Mouse (Mus musculus): Measurements from ENCODE around the gene Nptx1. TPM values are rescaled to one million over a fixed set of nuclear protein-coding genes. Genes with fewer than 3 reads are reported as not detected.

Nptx1 gene
- polyA plus RNA-seq, 1 experiment, result 1.8 TPM

DNA sequence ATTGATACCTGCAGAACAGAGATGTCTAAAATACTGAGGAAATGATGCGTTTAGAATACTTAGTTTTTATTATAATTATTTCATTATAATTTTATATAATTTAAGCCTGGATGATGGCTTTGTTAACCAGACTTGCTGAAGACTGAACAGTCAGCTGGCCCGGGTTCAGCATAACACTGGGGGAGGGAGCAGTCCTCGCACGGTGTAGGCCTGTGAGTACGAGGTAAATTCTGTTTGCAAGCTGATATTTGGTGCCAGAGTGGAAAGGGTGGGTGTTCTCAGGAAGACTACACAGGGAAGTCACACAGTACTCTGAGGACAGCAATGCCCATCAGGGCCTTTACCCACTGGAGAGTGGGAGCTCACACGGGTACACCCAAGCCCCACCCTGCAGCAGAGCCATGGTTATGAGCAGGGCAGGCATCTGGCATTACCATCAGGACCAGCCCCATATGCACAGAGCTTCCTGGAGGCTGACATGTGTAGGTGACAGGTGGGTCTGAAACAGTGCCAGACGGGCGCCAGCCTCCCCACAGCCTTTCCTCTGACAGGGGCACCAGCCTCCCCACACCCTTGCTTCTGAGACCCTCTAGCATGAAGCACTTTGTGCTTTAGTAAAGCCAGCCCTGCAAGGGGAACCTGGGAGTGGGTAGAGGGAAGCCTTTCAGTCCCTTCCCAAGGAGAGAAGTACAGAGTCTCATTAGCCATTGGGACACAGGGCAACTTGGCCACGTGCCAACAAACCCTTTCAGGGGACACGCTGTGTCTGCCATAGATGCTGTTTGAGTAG is 3.2 kb upstream of the Nptx1 start:
- DNase-seq (ENCODE audit: low spot score), result no peak

DNA sequence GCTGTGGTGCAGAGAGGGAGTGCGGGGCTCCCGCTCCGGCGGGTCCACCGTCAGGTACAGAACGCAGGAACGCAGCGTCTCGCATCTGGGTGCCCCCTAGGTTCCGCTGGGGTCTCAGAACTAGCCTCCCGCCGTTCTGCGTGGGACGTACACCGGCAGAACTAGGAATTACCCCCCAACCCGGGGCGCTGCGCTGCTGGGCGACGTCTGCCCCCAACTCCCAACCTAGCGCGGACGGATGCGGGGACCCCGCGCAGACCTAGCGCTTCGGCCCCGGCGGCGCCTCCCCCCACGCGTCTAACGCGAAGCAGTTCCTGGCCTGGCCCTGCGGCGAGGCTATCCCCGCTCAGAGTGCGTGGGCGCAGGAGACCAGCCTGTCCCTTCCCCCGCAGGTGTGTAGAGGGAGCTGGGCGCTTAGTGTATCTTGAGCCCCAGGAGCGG is 1.8 kb upstream of the Nptx1 start:
- DNase-seq (ENCODE audit: low spot score), result no peak

DNA sequence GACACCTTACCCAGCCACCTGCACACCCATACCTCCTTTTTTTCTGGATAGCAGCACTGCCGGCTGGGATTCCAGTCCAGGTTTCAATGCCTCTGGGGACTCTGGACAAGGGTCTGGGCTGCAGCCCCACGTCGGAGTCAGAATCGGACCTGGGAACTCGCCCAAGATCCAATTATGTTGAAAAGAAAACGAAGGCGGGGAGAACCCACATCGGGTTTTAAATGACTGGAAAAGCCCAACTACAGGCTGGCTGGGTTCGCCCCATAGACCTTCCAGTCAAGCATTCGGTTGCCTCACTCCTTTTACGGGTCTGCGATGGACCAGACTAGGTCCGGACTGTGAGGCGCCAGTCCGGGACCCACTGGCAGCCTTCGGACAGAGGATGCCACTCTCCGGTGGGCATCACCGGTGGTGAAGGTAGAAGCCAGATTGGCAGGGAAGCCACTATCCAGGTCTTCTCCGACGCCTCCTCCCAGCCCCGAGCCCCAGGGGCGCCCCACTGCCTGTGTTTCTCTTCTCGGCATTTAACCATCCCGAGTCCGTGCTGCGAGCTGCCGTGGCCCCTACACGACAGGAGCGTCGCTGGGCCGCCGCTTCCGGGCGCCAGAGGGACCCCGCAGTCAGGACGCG is 1.3 kb upstream of the Nptx1 start:
- DNase-seq (ENCODE audit: low spot score), result no peak

DNA sequence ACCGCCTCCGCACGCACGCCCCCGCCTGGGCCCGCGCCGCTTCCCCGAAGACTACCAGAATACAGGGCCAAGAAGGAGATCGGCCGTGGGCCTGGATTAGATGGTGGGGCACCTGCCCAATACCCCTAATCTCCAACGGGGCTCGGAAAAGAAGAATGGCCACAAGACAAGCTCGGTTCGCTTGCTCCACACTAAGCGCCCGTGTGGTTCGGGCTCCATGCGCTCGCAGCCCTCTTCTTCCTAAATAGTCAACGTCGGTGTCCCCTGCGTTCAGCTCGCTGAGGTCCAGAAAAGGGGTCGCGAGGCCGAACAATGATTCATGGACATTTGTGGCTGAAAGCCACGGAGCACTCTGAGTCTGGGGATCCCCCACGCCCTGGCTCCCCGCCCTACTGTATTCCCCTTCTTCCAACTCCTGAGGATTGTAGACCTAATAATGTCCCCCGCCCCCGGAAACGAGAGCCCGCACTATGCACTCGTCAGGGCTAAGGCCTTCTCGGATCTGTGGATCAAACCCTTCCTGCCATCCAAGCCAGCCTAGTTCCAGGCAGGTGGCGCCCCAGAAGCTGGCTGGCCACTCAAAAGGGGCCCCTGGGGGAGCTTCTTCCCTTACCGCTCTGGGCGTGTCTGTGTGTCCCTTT is 518 bp upstream of the Nptx1 start:
- no peak for DNase-seq (ENCODE audit: low spot score)

DNA sequence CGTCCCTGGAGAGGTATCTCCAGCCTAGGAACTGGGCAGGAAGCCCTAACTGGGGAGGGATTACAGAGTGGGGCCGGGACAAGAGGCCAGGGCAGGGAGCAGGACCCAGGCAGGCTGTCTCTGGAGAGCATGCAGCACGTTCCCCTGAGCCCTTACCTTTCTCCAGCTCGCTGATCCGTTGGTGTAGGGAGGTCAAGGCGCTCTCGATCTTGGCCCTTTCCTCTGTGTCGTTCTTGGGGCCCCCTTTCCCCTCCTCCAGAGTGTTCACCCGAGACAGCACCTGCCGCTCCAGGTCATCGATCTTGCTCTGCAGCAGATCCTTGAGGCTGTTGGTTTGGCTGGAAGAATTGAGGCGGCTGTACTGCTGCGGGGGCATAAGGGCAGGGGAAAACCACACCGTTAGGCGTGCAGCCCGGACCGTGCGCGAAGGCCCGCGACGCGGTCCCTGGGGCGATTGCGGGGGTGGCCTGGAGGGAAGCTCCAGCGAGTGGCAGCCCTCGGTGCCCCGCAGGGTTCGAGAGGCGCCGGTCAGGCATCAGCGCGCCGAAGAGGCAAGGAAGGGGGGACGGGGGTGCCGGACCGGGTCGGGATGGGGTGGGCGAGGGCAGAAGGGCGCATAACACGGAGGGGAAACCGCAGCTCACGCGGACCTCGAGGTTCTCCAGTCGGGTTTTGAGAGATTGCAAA is 914 bp downstream of the Nptx1 start:
- no peak for DNase-seq (ENCODE audit: low spot score)

DNA sequence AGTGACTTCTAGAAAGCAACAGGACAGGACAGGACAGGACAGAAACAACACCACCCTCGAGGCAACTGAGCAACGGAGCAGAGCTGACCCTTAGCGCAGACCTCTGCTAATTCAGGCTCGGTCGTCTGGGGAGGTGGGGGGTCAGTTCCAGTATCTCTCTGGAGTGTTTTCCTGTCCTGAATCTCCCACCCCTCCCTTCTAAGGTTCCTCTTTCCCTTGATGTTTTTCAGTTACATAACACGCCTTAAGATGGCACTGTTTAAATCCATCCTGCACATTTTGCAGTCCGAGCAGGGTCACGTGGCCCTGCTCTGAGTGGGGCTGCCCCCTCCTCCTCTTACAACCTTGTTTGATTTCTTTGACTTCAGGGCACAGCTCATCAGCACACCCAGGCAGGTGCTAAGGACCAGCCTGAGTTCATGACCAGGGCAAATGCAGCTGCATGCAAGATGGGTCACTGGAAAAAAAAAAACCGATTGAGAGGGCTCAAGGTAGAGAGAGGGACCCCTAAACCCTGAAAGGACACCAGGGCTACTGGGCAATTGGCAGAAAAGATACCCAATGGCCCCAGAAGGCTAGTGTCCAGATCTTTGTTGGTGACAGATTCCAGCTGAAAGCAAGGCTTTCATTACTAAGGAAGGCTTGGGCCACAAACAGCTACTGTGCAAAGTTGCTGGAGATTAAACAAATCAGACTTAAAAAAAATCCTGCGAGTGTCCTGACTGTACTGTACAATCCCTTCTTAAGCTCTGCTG is 1.6 kb downstream of the Nptx1 start:
- no peak for DNase-seq (ENCODE audit: low spot score)

DNA sequence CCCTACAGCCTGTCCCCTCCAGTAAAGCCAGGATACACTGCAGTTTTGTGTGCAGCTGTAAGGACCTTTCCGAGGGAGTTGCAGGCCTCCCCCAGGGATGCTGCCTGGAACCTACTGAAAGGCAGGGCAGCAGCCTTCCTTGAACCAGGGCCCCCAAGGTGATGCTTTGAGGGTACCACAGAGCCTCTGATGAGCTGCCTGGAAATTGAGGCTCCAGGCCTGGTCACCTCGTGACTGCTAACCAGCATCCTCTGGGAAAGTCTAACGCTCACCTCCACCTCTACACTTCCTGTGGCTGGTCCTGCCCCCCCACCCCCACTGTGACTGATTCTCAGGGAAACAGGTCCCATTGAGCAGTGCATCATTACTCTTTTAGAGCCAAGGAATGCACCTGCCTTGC is 2.3 kb downstream of the Nptx1 start:
- DNase-seq (ENCODE audit: low spot score), result no peak

DNA sequence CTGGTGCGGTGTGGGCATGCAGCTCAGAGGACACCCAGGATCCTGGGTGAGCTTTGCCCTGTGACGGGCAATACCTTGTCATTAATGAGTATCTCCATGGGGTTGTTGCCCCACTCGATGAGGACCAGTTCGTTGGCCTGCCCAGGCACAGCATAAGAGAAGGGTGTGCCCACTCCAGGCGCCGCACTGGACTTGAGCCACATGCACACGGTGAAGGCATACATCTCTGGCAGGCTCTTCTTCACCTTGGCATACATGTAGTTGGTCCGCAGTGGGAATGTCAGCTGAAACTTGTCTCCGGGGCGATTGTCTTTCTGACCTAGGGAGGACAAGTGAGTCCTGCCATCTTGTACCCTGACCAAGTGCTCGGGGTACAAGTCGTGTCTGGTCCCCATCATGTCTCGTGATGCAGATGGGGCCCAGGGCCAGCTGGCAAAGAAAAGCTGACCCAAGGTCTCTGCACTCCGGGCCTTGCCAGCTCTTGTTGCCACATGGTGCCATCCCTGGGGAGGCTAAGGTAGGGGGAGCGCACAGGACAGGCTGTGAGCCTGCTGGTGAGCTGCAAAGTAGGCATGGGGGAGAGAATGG is 2.9 kb downstream of the Nptx1 start:
- no peak for DNase-seq (ENCODE audit: low spot score)

DNA sequence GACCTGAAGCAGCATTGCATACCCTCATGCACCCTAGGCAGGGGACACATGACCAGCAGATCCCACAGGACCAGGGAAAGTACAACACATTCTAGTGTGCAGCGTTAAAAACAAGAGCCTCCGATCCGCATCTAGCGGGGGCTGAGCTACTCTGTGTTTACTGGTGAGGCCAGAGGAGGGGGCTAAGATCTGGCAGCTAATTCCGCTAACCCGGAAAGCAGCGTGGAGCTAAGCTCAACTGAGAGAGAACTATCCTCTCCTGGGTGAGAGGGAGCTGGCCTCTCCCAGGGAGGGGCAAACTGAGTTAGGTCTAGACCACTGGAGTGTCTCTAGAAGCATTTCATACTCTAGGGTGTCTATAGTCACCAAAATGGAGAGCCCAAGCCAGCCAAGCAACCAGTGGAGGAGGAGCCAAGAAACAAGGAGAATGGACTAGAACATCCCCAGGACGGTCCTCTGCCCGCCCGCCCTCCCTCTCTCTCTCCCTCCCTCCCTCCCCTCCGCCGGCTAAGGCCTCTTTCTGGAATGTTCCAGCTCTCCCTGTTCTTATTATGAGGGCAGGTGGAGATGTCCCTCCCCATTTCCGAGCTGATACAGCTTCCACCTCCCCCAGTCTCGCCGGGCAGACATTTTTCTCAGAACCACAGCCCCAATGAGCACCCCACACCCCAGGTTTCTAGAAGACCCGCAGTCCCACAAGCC is 3.6 kb downstream of the Nptx1 start:
- DNase-seq (ENCODE audit: low spot score), result no peak

DNA sequence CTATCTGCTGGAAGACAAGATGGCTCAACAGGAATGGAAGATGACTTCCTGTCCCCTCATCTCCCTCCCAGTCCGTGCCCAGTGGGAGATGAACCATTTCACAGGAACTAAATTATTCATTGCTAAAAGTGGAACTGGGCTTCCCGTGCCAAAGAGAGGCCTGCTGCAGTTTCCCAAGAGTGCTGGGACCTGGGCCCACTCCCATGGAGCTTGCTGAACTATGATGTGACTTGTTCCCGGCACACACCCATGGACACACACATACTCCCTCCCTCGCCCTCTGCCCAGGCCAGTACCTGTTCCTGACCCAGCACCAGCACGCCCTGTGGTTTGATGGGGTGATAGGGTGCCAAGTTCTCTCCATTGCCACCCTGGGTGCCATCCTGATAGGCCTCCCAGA is 4.7 kb downstream of the Nptx1 start:
- no peak for DNase-seq (ENCODE audit: low spot score)

DNA sequence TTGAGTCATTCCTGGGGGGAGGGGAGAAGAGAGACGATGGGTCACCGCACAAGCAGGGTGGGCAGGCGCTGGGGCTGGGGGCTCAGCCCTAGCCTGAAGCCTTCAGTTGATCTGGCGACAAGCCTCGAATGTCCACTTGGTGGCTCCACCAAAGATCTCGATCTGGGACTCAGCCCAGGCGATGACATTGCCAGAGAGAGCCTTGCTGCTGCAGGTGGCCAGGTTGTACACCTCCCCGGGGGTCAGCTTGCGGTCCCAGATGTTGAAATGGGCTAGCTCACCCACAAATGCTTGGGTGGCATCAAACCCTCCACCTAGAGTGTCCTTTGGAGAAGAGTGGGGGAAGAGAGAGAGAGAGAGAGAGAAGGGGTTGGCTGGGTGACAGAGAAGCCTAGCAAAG is 5.2 kb downstream of the Nptx1 start:
- DNase-seq (ENCODE audit: low spot score), result no peak

DNA sequence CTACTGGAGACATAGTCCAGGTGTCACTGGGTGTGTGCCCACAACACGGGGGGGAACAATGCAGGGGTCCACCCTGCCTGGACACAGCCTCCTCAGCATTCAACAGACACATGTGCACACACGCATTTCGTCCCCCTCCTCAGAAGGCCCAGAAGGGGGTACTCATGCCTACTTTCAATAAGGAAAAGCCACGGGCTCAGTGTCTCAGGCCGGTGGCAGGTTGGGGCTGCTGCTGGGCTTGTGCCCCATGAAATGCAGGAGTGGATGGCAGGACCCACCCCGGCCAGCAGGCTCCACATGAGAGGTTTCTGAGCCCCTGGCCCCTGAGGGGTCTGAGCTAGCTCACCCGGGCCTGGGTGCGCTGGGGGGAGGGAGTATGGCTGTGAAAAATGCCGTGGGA is 6.5 kb downstream of the Nptx1 start:
- no peak for DNase-seq (ENCODE audit: low spot score)

DNA sequence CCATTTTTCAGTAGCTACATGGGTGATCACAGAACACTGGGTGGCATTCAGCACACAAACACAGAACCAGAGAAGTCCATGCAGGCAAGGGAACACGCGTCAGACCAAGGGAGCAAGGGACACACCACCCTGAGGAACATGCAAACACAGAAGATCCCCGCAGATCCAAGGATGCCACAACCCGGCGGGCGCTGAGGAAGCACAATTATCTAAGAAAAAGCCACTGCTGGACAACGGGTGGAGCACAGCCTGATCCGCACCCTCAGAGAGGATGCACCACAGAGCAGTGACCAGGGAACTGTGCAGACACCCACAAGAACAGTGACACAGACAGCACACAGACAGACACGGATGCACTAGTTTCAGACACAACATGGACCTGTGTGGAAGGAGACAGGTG is 7.0 kb downstream of the Nptx1 start:
- DNase-seq (ENCODE audit: low spot score), result no peak

DNA sequence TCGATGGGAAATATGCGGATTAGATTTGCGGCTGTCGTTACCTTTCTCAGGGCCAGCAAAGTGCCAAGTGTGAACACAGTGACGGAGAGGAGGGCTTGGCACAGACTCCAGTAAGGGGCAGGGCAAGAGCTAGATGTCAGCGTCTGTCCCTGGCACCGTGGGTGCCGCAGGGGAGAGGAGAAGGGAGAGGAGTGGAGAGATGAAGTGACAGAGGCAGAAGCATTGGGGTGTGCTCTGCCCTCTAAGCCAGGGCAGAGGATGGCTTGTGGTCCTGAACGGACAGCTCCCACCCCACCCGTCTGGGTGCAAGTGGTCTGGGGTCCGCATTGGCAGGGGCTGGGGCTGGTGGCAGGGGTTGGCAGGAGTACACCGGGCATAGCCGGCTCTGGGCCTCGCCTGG is 7.6 kb downstream of the Nptx1 start:
- DNase-seq (ENCODE audit: low spot score), result no peak

DNA sequence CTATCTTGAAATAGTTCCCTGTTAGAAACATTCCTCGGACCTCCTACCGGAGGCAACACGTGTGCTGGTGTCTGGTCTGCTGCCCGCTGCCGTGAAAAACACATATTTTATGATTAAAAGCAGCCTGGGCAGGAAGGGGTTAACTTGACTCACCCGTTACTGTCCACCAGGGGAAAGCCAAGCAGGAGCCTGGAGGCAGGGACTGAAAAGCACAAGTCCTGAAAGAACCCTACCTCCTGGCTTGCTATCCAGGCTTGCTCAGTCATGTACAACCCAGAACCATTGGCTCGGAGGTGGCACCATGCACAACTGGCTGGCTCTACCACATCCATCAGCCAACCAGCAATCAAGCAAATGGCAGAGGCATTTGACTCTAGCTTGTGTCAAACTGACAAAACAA is 13.8 kb downstream of the Nptx1 start:
- DNase-seq (ENCODE audit: low spot score), result no peak

DNA sequence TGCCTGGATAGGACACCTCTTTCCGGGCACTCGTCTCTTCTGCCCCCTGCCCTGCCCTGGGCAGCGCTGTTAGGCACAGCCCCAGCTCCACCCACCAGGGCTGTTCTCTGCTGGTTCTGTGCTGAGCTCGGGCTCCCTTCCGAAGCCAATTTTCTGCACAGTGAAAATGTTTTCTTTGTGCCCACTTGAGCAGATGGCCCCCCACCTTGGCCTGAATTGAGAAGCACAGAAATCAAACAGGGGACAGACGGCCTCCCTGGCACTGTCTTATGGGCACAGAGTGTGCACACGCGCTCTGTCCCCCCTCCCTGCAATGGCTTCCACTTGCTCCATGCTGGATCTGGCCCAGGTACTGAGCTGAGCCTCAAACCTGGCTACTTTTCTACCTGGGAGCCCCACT is 15.1 kb downstream of the Nptx1 start:
- no peak for DNase-seq (ENCODE audit: low spot score)

DNA sequence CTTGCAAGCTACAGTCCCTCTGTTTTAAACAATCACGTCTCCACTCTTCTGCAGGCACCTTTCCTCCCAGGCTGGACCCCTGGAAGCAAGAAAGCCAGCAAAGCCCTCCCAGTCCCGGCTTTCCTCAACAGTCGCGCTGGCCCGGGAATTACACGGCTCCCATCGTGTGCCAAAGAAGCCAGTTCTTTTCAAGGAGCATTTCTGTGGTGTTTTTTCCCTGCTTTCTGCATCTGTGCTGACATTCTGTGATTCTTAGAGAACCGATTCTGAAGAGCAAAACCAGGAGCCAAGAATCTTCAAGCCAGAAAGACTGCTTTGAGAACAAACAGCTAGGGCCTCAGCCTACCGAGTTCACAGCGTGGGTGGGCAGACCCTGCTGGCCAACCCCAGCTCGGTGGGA is 18.6 kb downstream of the Nptx1 start:
- no peak for DNase-seq (ENCODE audit: low spot score)

DNA sequence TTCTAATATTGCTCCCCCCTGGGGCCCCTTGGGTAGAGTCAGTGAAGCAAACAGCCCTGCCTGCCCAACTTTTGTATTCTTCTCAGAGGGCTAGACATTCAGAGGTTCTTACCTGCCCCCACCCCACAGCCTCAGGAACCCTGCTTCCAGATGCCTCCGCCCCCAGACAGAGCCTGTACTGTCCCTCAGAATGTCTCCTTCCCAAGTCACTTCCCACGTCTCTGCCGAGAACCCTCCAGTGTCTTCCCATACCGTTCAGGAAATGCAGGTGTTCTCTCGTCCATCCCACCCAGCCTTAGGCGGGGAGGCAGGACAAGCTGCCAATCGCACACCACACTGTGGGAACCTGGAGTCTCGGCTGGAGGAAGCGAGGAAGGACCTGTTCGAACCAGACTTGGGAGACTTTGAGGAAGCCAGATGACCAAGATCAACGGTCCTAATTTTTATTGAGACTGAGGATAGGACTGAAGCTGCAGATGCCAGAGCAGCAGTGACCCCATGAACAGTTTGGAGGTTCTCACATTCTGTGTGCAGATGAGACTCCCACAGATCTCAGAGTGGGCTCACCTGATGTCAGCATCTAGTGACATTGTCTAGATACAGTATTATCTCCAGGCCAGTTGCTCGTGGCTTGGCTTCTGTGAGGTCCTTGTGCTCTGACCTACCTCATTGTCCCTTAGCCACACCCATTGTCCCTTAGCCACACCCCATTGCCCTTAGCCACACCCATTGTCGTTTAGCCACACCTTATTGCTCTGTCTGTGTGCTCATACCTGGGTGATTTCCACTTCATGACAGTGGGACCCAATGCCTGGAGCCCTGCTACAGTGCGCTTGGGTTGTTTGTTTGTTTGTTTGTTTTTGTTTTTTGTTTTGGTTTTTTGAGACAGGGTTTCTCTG is 21.2 kb downstream of the Nptx1 start:
- DNase-seq (ENCODE audit: low spot score), result no peak

DNA sequence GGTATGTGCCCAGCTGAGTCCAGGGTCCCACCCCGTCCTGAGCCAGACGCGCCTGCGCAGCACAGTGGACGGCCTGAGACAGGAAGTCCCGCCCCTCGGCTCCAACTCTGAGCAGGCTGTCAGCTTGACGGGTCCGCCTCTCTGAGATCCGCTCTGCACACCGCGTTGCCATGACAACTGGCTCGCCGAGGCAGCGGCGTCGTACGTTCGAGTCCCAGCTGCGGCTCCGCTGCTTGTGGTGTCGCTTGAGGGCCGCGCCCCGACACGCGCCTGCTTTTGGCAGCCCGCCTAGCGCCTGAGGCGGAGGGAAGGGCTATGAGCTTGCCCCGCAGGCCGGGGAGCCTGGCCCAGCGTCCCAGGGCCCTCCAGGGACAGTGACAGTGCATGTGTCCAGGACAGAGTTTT is 23.0 kb downstream of the Nptx1 start:
- peak; percentile 36 for DNase-seq (ENCODE audit: low spot score)

DNA sequence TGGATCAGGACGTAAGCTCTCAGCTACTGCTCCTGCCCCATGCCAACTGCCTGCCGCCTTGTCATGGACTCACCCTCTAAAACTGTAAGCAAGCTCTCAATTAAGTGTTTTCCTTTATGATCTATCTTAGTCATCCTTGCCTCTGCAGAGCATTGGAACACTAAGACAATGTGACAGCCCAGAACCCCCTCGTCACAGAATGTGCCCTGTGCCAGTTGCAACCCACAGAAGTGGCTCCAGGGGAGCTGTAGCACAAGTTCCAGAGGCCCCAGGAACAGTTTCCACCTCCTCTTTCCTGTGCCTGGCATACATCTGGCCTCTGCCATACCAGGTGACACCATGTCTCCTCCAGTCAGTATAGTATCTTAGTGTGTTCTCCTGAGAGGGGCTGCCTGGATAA is 24.2 kb downstream of the Nptx1 start:
- DNase-seq (ENCODE audit: low spot score), result no peak
